Mouse (Mus musculus) megakaryocyte progenitor cell, adult 5-6 weeks (primary cell): ENCODE data around the gene Vmn1r173. TPM values are rescaled to one million over a fixed set of nuclear protein-coding genes. Genes with fewer than 3 reads are reported as not detected.
"Not testable (repeated sequence)": the region's sequence is repeated elsewhere in the genome, so short reads cannot be mapped to it uniquely, and the experiment has no call there.

Experiments used
- ATAC-seq: replicated peaks from 2 replicates; pipeline ENCODE4 v1.8.0; 2016; ENCODE audit warnings: mild to moderate bottlenecking, moderate TSS enrichment, inconsistent platforms; ENCODE audit not compliant: poor library complexity
- total RNA-seq, 2 experiments: library from RNA; stranded (forward) in 1 of 2; stranded (reverse) in 1 of 2; fragments of 157-497, 149-512 nt in 1 of 2; fragments of 200-1000 nt in 1 of 2; gene quantifications; 2 replicates each; pipeline versions ENCODE4 v1.2.3 to v1.2.4; 2015 to 2017

Vmn1r173 gene
- total RNA-seq (2015): not detected in 2 replicates
- not detected in 2 replicates for total RNA-seq (2017)

GRCm38 (mm10) chr7:23700403-23700802 lies at the start of gene Vmn1r173:
Vmn1r173 (plus strand) TSS chr7:23700703.
- not testable (repeated sequence) for ATAC-seq

GRCm38 (mm10) chr7:23658016-23658415 lies 42.5 kb upstream of the Vmn1r173 start, which contains the start of gene Vmn1r172:
Vmn1r172 (plus strand) TSS chr7:23658316.
- no peak for ATAC-seq

DNA sequence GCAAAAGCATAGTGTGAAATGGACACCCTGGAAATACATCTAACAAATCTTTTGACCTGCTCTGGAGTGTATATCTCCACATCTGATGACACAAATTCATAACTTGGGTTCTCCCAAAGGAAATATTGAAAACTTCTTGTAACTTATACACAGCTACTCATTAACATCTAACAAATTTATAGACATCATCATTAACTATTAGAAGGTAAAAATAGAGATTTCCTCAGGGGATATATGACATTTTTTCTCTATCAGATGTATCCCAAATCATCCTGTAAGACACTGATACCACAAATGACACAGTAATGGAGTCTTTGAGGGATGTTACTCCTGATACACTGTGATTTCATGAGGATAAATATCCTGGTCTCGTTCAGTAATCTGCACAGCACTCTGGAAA lies 51.5 kb downstream of the Vmn1r173 start, which contains the start of gene Vmn1r174:
TSS of gene Vmn1r174 (plus strand) at position 301 of the 400 bp plus-strand sequence.
- not testable (repeated sequence) for ATAC-seq

Other genes with a start within 250 kb of the Vmn1r173 start
- not detected in 2 replicates for gene Vmn1r167, start 193.5 kb upstream of the Vmn1r173 start, total RNA-seq (2015)
- not detected in 2 replicates for gene Vmn1r167, start 193.5 kb upstream of the Vmn1r173 start, total RNA-seq (2017)
- gene Vmn1r168, start 161.0 kb upstream of the Vmn1r173 start, total RNA-seq (2015): not detected in 2 replicates
- not detected in 2 replicates for gene Vmn1r168, start 161.0 kb upstream of the Vmn1r173 start, total RNA-seq (2017)
- not detected in 2 replicates for gene Vmn1r169, start 125.2 kb upstream of the Vmn1r173 start, total RNA-seq (2015)
- gene Vmn1r169, start 125.2 kb upstream of the Vmn1r173 start, total RNA-seq (2017): not detected in 2 replicates
- not detected in 2 replicates for gene Vmn1r170, start 94.5 kb upstream of the Vmn1r173 start, total RNA-seq (2015)
- not detected in 2 replicates for gene Vmn1r170, start 94.5 kb upstream of the Vmn1r173 start, total RNA-seq (2017)
- not detected in 2 replicates for gene Vmn1r171, start 70.0 kb upstream of the Vmn1r173 start, total RNA-seq (2015)
- not detected in 2 replicates for gene Vmn1r171, start 70.0 kb upstream of the Vmn1r173 start, total RNA-seq (2017)
- not detected in 2 replicates for gene Vmn1r172, start 42.4 kb upstream of the Vmn1r173 start, total RNA-seq (2015)
- not detected in 2 replicates for gene Vmn1r172, start 42.4 kb upstream of the Vmn1r173 start, total RNA-seq (2017)
- gene Vmn1r174, start 51.6 kb downstream of the Vmn1r173 start, total RNA-seq (2015): not detected in 2 replicates
- not detected in 2 replicates for gene Vmn1r174, start 51.6 kb downstream of the Vmn1r173 start, total RNA-seq (2017)
- gene Vmn1r175, start 109.9 kb downstream of the Vmn1r173 start, total RNA-seq (2015): not detected in 2 replicates
- gene Vmn1r175, start 109.9 kb downstream of the Vmn1r173 start, total RNA-seq (2017): not detected in 2 replicates
- gene Vmn1r176, start 136.7 kb downstream of the Vmn1r173 start, total RNA-seq (2015): not detected in 2 replicates
- not detected in 2 replicates for gene Vmn1r176, start 136.7 kb downstream of the Vmn1r173 start, total RNA-seq (2017)
- gene Vmn1r177, start 165.7 kb downstream of the Vmn1r173 start, total RNA-seq (2015): not detected in 2 replicates
- not detected in 2 replicates for gene Vmn1r177, start 165.7 kb downstream of the Vmn1r173 start, total RNA-seq (2017)
- not detected in 2 replicates for gene Vmn1r178, start 191.3 kb downstream of the Vmn1r173 start, total RNA-seq (2015)
- gene Vmn1r178, start 191.3 kb downstream of the Vmn1r173 start, total RNA-seq (2017): not detected in 2 replicates
- gene Vmn1r179, start 226.3 kb downstream of the Vmn1r173 start, total RNA-seq (2015): not detected in 2 replicates
- gene Vmn1r179, start 226.3 kb downstream of the Vmn1r173 start, total RNA-seq (2017): not detected in 2 replicates
- gene Vmn1r180, start 249.9 kb downstream of the Vmn1r173 start, total RNA-seq (2015): not detected in 2 replicates
- not detected in 2 replicates for gene Vmn1r180, start 249.9 kb downstream of the Vmn1r173 start, total RNA-seq (2017)